Mouse (Mus musculus) heart, postnatal 0 days (tissue): ENCODE measurements around the gene Ralgps1. TPM values are rescaled to one million over a fixed set of nuclear protein-coding genes. Genes with fewer than 3 reads are reported as not detected.

Experiments
- ATAC-seq: fragments of 200-750 bp; cut with Nextera tagmentation; 2 replicates; pipeline ENCODE4 v1.8.0; 2017; ENCODE audit warnings: low read depth, moderate number of reproducible peaks, moderate library complexity; ENCODE audit not compliant: insufficient read depth
- DNase-seq: peaks from one replicate; pipeline ENCODE4 v3.0.0-alpha.2; 2016; ENCODE audit warnings: low spot score
- H3K27ac ChIP-seq: fragments of 300-500 bp; sonication (generic); 2 replicates; pipeline ENCODE4 v1.5.1; 2014; ENCODE audit warnings: low read depth, mild to moderate bottlenecking
- H3K27me3 ChIP-seq: fragments of 300-500 bp; sonication (generic); 2 replicates; pipeline ENCODE4 v1.6.1; 2014; ENCODE audit warnings: low read length, mixed read lengths; ENCODE audit not compliant: control insufficient read depth, insufficient read depth
- H3K36me3 ChIP-seq: fragments of 300-500 bp; sonication (generic); replicated peaks from 2 replicates; pipeline ENCODE4 v1.6.1; 2014; ENCODE audit warnings: low read length, mixed read lengths; ENCODE audit not compliant: control insufficient read depth, insufficient read depth
- H3K4me1 ChIP-seq: fragments of 300-500 bp; sonication (generic); 2 replicates; pipeline ENCODE4 v1.6.1; 2014; ENCODE audit warnings: antibody characterized with exemption; ENCODE audit not compliant: control insufficient read depth, insufficient read depth
- H3K4me2 ChIP-seq: fragments of 300-500 bp; sonication (generic); 2 replicates; pipeline ENCODE4 v1.6.1; 2014; ENCODE audit warnings: low read depth, mild to moderate bottlenecking, low read length, moderate library complexity
- H3K4me3 ChIP-seq: fragments of 300-500 bp; sonication (generic); 2 replicates; pipeline ENCODE4 v1.5.1; 2014; ENCODE audit warnings: low read depth, low read length
- H3K9ac ChIP-seq: fragments of 300-500 bp; sonication (generic); replicated peaks from 2 replicates; pipeline ENCODE4 v1.6.1; 2014; ENCODE audit warnings: low read depth, low read length, mixed read lengths
- H3K9me3 ChIP-seq: fragments of 300-500 bp; sonication (generic); replicated peaks from 2 replicates; pipeline ENCODE4 v1.6.1; 2016; ENCODE audit warnings: low read length; ENCODE audit not compliant: control insufficient read depth
- CTCF ChIP-seq: IDR thresholded peaks from 2 replicates; pipeline ENCODE4 v1.5.1; 2016; ENCODE audit warnings: antibody characterized with exemption, control low read depth, low read depth
- EP300 ChIP-seq: IDR thresholded peaks from 2 replicates; pipeline ENCODE4 v1.6.1; 2016; ENCODE audit warnings: antibody characterized with exemption, low read depth
- WGBS: fragments of 180-500 bp; shearing (Covaris S2); extraction: QIAGEN DNeasy Blood & Tissue Kit; methylation state at CpG from one replicate; pipeline ENCODE4 v1.1.7; 2014; 5-methylcytosine and 5-hydroxymethylcytosine counted together
- polyA plus RNA-seq: library from polyadenylated mRNA; unstranded; fragments of >200 nt; fragmentation: Nextera tagmentation; extraction: Ambion mirVana; gene quantifications from 2 replicates; pipeline ENCODE4 v1.2.1, GENCODE M21; 2015
- total RNA-seq: library from RNA; depleted of rRNA; stranded (reverse); fragments of >200 nt; gene quantifications from 2 replicates; pipeline ENCODE4 v1.2.3, GENCODE M21; 2014; ENCODE audit warnings: low replicate concordance

The Ralgps1 gene
- total and polyA plus RNA-seq, 2 experiments from 2014 or later, result 3.2 to 6.9 TPM

DNA sequence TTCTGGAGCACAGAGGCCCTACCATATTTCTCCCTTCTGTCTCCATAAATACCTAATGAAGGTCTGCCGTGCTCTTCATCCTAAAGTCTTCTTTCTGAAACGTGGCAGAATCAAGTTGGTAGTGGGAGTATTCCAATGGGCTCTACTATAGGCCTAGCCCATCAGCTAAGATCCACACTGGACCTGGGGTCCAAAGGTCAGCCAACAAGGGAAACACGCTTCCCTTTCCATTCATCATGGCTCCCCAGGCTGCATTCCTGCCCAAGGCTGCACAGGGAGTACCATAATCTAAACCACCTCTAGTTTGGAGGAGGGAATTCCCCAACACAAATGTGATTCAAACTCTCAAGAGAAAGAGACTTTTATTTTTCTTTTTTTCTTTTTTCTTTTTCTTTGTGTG is 1.8 kb downstream of the Ralgps1 start:
- Histone ChIP-seq H3K9ac (no peak overlapping the region), H3K4me3 (no peak overlapping the region), H3K9me3 (no peaks in the 10 kb centered on the region), H3K36me3 (no peaks in the 10 kb centered on the region), H3K27ac (no peak overlapping the region), H3K4me1 (no peaks in the 10 kb centered on the region), H3K4me2 (no peak overlapping the region), H3K27me3 (no peaks in the 10 kb centered on the region)
- 72% methylated on average over 3 of the region's 3 CpGs for WGBS
- no peak for DNase-seq
- TF ChIP-seq CTCF, result no peak
- no peak for TF ChIP-seq EP300
- ATAC-seq, result no peak

DNA sequence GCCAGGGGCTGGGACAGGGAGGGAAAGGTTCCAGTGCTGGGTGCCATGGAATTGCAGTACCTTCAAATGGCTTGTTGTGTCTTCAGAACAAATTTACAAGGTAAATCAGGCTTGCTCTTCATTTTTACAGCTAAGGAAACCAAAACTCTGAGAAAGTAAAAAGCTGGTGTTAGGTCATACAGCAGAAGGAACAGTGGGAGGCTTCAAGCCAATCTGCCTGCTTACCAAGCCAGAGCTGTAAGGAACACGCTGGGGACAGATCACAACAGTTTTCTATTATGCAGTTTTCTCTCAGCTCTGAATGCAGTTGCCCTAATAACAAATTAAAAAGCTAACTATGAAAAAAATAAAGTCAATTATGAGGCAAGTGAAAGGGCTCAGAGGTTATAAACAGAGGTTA is 2.8 kb downstream of the Ralgps1 start:
- no peak for ATAC-seq
- Histone ChIP-seq H3K27me3 (no peaks in the 10 kb centered on the region), H3K9me3 (no peaks in the 10 kb centered on the region), H3K9ac (no peak overlapping the region), H3K4me3 (no peak overlapping the region), H3K4me1 (no peaks in the 10 kb centered on the region), H3K27ac (no peak overlapping the region), H3K4me2 (no peak overlapping the region), H3K36me3 (no peaks in the 10 kb centered on the region)
- no peak for DNase-seq
- 81% methylated on average over 1 of the region's 1 CpGs for WGBS
- no peak for TF ChIP-seq CTCF
- no peak for TF ChIP-seq EP300

DNA sequence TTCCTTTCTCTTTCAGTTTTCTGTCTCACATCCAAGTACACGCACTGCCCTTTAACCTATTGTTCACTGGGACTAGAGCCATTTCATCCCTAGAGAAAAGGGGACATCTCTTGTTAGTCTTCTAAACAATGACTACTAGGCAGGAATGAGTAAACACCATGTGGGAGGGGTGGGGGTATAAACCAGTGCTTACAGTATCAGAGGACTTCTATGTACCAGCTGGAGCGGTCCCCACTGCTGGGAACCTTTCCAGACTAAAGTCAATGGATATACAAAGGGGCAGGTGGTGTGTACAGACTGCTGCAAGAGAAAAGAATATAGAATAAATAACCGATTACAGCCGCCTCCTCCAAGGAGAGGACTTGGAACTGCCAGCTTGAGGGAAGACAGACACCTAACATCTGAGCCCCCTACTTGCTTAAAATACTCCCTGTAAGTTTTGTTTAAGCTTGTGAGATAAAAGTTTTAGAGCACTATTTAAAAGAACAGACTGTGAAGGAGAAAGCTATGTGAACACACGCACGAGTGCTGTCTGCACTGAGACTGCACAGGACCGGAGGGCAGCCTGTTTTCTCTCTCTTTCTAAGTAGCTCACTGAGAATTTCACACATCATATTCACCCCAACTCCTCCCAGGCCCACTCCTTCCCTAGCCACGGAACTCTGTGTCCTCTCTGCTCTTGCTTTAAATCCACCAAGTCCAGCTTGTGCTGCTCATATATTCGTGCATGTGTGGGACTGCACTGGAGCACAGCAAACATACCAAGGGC is 5.4 kb downstream of the Ralgps1 start:
- peak; percentile 36; the same call in 1 of the 2 replicates for ATAC-seq
- H3K9me3 ChIP-seq, result no peaks in the 10 kb centered on the region
- H3K36me3 ChIP-seq, result no peaks in the 10 kb centered on the region
- no peak overlapping the region for H3K9ac ChIP-seq
- no peak overlapping the region for H3K4me2 ChIP-seq
- 35% methylated on average over 9 of the region's 9 CpGs for WGBS
- H3K27ac ChIP-seq, result 0 out of 2 replicates have a peak overlapping the region, but pooled peaks have one; percentile 18
- peaks cover 5% of the 10 kb centered on the region; the same call in 1 of the 2 replicates for H3K4me1 ChIP-seq
- H3K4me3 ChIP-seq, result no peak overlapping the region
- DNase-seq, result peak; percentile 22
- H3K27me3 ChIP-seq, result no peaks in the 10 kb centered on the region
- TF ChIP-seq EP300 (no peak), CTCF (no peak)

- no peaks in the 10 kb centered on the region for H3K9me3 ChIP-seq
- TF ChIP-seq CTCF (no peak), EP300 (no peak)
- H3K27me3 ChIP-seq, result no peaks in the 10 kb centered on the region
- no peaks in the 10 kb centered on the region for H3K36me3 ChIP-seq
- WGBS, result 89% methylated on average over 4 of the region's 4 CpGs
- no peak overlapping the region for H3K4me2 ChIP-seq
- H3K27ac ChIP-seq, result no peak overlapping the region
- no peak overlapping the region for H3K4me3 ChIP-seq
- H3K9ac ChIP-seq, result no peak overlapping the region
- peaks cover 5% of the 10 kb centered on the region; the same call in 1 of the 2 replicates for H3K4me1 ChIP-seq
- DNase-seq, result no peak
- ATAC-seq, result no peak
Observed at GRCm38 (mm10) chr2:33364656-33365055, 6.6 kb downstream of the Ralgps1 start.

- ATAC-seq (no peak), DNase-seq (no peak)
- Histone ChIP-seq H3K27ac (no peak overlapping the region), H3K36me3 (no peaks in the 10 kb centered on the region), H3K4me2 (no peak overlapping the region), H3K9ac (no peak overlapping the region), H3K27me3 (no peaks in the 10 kb centered on the region), H3K4me3 (no peak overlapping the region), H3K4me1 (peaks cover 5% of the 10 kb centered on the region; the same call in 1 of the 2 replicates), H3K9me3 (no peaks in the 10 kb centered on the region)
- WGBS, result 83% methylated on average over 4 of the region's 4 CpGs
- no peak for TF ChIP-seq EP300
- no peak for TF ChIP-seq CTCF
Observed at GRCm38 (mm10) chr2:33363890-33364289, 7.4 kb downstream of the Ralgps1 start.
